In genomic region chr16:71812840-71813239, GRCm38 (mm10) we compare ENCODE assay signal across 9 mouse cellular contexts.
"Had no signal": no experiment of that assay in that cellular context is flagged by ENCODE, and none has a peak within 500 bp of the region (broad histone marks: within the 10 kb centered on the region; RNA-seq: fewer than 3 reads in every experiment).

No protein-coding gene starts in this region.

- H3K9ac ChIP-seq: intestine, embryonic 15.5 days; limb, embryonic 13.5 days; liver, embryonic 14.5 days had no signal

- H3K4me1 ChIP-seq: intestine, embryonic 15.5 days; limb, embryonic 13.5 days had no signal

- H3K4me3 ChIP-seq: intestine, embryonic 15.5 days; limb, embryonic 13.5 days had no signal

- H3K27me3 ChIP-seq: intestine, embryonic 15.5 days; limb, embryonic 13.5 days had no signal

- H3K27ac ChIP-seq: intestine, embryonic 15.5 days; limb, embryonic 13.5 days; liver, embryonic 14.5 days; stomach, postnatal 0 days had no signal

- ATAC-seq: intestine, embryonic 15.5 days had no signal

- DNase-seq: kidney, adult 18-20 months; kidney, postnatal 10 days; left cerebral cortex, postnatal 4 days; lung, adult 18-20 months; thymus, postnatal 4 days had no signal

- H3K36me3 ChIP-seq: intestine, embryonic 15.5 days; limb, embryonic 13.5 days had no signal

- H3K9me3 ChIP-seq: intestine, embryonic 15.5 days; limb, embryonic 13.5 days had no signal

- H3K4me2 ChIP-seq: intestine, embryonic 15.5 days; limb, embryonic 13.5 days had no signal
